Mouse (Mus musculus): ENCODE measurements around the gene Daam1. TPM values are rescaled to one million over a fixed set of nuclear protein-coding genes. Genes with fewer than 3 reads are reported as not detected.

Daam1 gene
- polyA plus RNA-seq, 1 experiment from 2014 or later = 19.7 TPM

DNA sequence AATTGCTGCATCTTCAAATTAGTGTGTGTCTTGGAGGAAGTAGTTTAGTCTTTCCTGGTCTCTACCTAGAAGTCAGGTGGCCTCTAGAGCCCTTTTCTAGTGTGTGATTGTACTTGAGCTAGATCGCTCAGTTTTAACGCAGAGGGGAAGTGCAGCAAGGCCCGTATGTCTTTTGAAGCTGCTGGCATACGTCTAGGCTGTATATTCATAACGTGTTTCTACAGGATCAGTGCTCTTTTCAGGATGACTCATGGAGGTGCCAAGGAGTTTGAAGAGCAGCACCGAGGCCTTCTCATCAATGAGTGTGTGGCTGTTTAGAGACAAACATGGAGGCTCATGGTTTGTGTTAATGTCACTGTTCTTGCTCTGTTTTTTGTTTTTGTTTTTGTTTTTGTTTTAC lies 39.8 kb downstream of the Daam1 start:
- Histone ChIP-seq H3K4me3 (no peak overlapping the region), H3K36me3 (no peaks in the 10 kb centered on the region), H3K9ac (no peak overlapping the region), H3K27me3 (no peaks in the 10 kb centered on the region), H3K4me1 (replicated peaks) (peaks cover 34% of the 10 kb centered on the region), H3K9me3 (no peaks in the 10 kb centered on the region), H3K27ac (replicated peaks) (no peak overlapping the region), H3K4me2 (no peak overlapping the region)
- WGBS = 88% methylated on average over 6 of the region's 6 CpGs
- no peak for ATAC-seq (ENCODE audit: low read depth)

DNA sequence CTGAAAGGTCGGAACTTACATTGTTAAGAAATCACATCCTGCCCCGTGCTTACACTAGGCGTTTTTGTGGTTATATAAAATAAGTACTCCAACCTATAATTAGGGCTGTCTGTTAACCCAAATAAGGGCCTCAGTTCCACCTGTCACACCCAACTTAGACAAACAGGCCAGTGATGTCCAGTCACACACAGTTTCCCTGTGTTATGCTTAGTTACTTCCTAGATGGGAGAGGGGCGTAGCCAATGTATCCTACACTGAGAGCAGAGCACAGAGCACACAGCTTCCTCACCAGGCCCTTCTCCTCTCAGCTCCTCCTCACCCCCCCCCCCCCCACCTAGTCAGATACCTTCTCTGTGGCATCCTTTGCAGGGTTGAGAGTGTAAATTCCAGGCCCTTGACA lies 41.5 kb downstream of the Daam1 start:
- Histone ChIP-seq H3K4me2 (no peak overlapping the region), H3K27me3 (no peaks in the 10 kb centered on the region), H3K27ac (replicated peaks) (no peak overlapping the region), H3K9me3 (no peaks in the 10 kb centered on the region), H3K4me1 (replicated peaks) (peaks cover 46% of the 10 kb centered on the region), H3K9ac (no peak overlapping the region), H3K36me3 (no peaks in the 10 kb centered on the region), H3K4me3 (no peak overlapping the region)
- no peak for ATAC-seq (ENCODE audit: low read depth)
- WGBS = 91% methylated on average over 4 of the region's 4 CpGs

DNA sequence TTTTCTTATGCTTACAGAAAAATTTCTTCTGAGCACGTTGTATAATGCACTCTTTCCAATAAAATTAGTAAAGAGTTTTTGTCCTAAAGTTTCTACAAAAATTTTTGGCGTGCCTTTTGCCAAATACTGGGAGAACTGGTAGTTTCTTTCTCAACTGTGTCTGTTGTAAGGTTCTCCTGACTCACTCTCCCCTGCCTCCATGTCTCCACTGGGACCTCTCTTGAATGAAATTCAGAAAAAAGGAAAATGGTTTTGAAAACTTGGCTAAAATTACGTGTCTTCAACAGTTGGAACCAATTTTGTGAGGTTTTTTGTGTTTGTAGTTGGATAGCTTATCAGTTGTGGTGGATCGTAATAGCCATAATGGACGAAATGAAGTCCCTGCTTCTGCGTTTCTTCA lies 43.7 kb downstream of the Daam1 start:
- Histone ChIP-seq H3K4me2 (no peak overlapping the region), H3K36me3 (no peaks in the 10 kb centered on the region), H3K9me3 (no peaks in the 10 kb centered on the region), H3K9ac (no peak overlapping the region), H3K4me3 (no peak overlapping the region), H3K27ac (replicated peaks) (no peak overlapping the region), H3K27me3 (no peaks in the 10 kb centered on the region), H3K4me1 (replicated peaks) (peaks cover 53% of the 10 kb centered on the region)
- WGBS = 94% methylated on average over 6 of the region's 6 CpGs
- ATAC-seq (ENCODE audit: low read depth) = no peak

DNA sequence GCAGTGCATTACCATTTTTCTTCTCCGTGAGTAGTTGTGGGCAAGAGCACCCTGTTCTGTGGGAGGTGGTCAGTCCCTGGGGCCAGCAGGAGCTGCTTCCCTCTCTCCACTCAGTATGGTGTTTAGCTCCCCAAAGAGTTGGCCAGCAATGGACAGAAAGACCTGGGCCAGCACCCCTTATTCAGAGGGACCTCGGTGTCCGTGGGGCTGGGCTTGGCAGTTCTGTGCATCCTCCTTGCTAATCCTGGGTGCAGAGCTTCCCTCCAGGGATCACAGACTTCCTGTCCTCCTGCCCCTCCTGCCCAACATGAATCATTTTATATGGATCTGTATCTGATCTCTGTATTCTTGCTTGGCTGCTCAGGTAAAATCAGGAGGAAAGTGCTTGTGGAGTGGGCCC lies 44.1 kb downstream of the Daam1 start:
- no peaks in the 10 kb centered on the region for H3K27me3 ChIP-seq
- H3K36me3 ChIP-seq = no peaks in the 10 kb centered on the region
- no peak overlapping the region for H3K4me3 ChIP-seq
- H3K9ac ChIP-seq = no peak overlapping the region
- H3K27ac ChIP-seq (replicated peaks) = no peak overlapping the region
- no peak overlapping the region for H3K4me2 ChIP-seq
- no peak for ATAC-seq (ENCODE audit: low read depth)
- peaks cover 53% of the 10 kb centered on the region for H3K4me1 ChIP-seq (replicated peaks)
- WGBS = 94% methylated on average over 3 of the region's 3 CpGs
- H3K9me3 ChIP-seq = no peaks in the 10 kb centered on the region

DNA sequence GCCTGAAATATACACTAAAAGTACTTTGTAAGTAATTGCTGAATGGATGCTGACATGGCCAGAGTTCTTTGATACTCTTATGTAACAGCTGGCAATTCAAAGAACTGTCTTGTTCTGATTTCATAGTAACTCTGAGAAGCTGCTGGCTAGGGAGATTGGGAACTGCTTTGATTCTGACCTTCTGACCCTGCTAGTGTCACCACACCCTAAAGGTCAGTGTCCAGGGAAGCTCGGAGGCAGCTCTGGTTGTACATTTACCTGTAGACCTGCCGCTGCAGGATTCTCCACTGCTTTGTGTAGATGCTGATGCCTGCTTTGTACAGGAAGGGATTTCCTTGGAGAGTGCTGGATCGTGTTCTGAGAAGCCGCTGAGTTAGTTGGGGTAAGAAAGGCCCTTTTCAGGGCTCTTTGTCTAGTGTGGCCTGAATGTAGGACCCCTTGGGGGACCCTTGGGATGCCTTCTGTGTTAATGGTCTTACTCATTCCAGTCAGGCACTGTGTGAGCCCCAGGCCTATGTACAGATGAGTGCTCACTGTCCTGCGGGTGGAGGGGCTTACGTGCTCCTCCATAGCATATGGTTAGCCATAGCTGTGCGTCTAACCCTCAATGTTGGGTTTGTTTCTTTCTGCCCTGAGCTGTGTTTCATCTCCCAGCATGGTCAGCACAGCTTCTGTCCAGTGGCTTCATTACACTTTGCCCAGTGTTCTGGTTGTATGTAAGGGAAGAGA lies 45.0 kb downstream of the Daam1 start:
- Histone ChIP-seq H3K9ac (no peak overlapping the region), H3K27ac (replicated peaks) (no peak overlapping the region), H3K4me1 (replicated peaks) (peaks cover 53% of the 10 kb centered on the region), H3K27me3 (no peaks in the 10 kb centered on the region), H3K36me3 (no peaks in the 10 kb centered on the region), H3K9me3 (no peaks in the 10 kb centered on the region), H3K4me3 (no peak overlapping the region), H3K4me2 (no peak overlapping the region)
- no peak for ATAC-seq (ENCODE audit: low read depth)
- WGBS = 56% methylated on average over 7 of the region's 7 CpGs

DNA sequence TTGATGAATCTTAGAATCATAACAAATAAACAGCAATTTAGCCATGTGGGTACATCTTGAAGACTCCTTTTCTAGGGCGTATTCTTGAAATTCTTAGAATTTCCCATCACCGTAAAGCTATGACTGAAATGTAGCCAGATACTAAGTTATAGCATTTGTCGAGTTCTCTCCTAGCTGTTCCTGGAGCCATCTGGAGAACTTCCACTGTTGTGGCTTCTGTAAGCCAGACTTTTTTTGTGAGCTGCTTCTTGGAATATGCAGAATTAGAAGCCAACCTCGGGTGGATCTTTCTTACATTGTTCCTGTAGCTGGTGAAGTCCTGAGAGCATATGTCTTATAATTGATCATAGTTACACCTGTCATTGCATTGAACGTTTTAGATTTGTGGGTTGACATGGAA lies 50.1 kb downstream of the Daam1 start:
- H3K4me3 ChIP-seq = no peak overlapping the region
- no peak overlapping the region for H3K27ac ChIP-seq (replicated peaks)
- peaks cover 48% of the 10 kb centered on the region for H3K4me1 ChIP-seq (replicated peaks)
- no peak for ATAC-seq (ENCODE audit: low read depth)
- no peaks in the 10 kb centered on the region for H3K27me3 ChIP-seq
- H3K4me2 ChIP-seq = no peak overlapping the region
- H3K9me3 ChIP-seq = no peaks in the 10 kb centered on the region
- 93% methylated on average over 5 of the region's 5 CpGs for WGBS
- no peak overlapping the region for H3K9ac ChIP-seq
- H3K36me3 ChIP-seq = no peaks in the 10 kb centered on the region

DNA sequence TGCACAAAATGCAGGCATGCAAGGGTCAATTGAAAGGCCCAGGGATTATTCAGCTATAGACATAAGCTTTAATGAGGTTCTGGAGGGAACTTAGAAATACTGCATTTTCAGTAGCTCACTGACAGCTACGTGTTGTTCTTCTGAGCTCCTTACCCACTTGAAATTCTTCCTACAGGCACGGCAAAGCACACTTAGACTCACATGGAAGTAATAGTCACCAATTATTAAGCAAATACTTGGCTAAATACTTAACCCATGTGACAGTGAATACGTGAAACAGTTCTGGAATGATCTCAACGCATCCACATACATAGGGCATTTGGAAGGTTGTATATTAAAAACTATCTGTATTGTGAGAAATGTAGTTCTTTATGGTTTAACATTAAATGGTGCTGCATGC lies 50.6 kb downstream of the Daam1 start:
- no peak for ATAC-seq (ENCODE audit: low read depth)
- H3K27me3 ChIP-seq = no peaks in the 10 kb centered on the region
- 90% methylated on average over 4 of the region's 4 CpGs for WGBS
- no peaks in the 10 kb centered on the region for H3K36me3 ChIP-seq
- H3K9ac ChIP-seq = no peak overlapping the region
- no peaks in the 10 kb centered on the region for H3K9me3 ChIP-seq
- no peak overlapping the region for H3K4me2 ChIP-seq
- no peak overlapping the region for H3K27ac ChIP-seq (replicated peaks)
- H3K4me3 ChIP-seq = no peak overlapping the region
- H3K4me1 ChIP-seq (replicated peaks) = peaks cover 48% of the 10 kb centered on the region

DNA sequence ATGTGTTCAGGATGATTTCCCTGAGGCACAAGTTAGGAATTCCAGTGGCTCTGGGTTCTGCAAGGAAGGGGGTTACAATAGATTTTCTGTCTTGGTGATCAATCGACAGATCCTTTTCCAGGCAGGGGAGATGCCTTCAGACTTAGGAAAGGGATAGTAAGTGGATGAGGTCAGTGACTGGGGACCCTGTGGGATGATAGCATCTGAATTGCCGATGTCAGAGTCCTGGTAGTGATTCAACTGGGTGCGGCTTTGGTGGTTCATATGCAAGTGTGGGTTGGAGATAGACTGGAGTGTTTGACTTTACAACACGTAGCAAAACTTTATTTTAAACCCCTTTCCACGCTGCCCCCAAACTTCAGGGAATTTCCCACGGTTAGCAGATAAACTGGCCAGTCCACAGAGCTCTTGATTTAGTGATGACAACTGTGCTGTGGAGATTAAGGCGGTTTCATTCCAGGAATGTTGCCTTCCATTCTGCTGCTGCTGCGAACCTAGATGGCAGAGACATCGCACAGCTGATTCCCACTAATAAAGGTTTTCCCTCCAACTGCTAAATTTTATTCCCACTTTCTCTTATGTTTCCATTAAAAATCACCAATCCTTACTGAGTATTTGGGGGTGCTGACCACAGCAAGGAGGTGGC lies 52.3 kb downstream of the Daam1 start:
- H3K4me2 ChIP-seq = no peak overlapping the region
- H3K4me3 ChIP-seq = no peak overlapping the region
- H3K27ac ChIP-seq (replicated peaks) = no peak overlapping the region
- H3K9me3 ChIP-seq = no peaks in the 10 kb centered on the region
- H3K4me1 ChIP-seq (replicated peaks) = peaks cover 41% of the 10 kb centered on the region
- no peaks in the 10 kb centered on the region for H3K36me3 ChIP-seq
- no peak for ATAC-seq (ENCODE audit: low read depth)
- no peak overlapping the region for H3K9ac ChIP-seq
- WGBS = 76% methylated on average over 9 of the region's 9 CpGs
- H3K27me3 ChIP-seq = no peaks in the 10 kb centered on the region

DNA sequence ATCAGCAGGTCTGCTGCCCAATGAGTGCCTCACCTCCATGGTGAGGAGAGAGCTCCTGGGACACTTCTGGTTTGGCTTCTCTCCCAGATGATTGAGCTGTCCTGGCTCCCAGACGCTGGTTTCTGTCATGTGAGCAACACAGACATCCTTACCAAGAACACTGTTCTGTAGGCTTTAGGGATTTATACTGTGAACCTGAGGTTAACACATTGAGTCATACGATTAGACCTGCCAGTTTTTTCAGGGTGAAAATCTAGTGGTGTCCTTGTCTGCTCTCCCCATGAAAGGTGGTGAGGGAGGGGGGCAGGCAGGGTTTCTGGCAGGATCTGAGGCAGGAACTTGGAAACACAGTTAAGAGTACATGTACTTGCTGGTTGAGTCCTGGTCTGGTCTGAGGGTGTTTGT lies 54.3 kb downstream of the Daam1 start:
- Histone ChIP-seq H3K4me1 (replicated peaks) (peaks cover 42% of the 10 kb centered on the region), H3K27ac (replicated peaks) (no peak overlapping the region), H3K9ac (no peak overlapping the region), H3K4me3 (no peak overlapping the region), H3K4me2 (no peak overlapping the region), H3K27me3 (no peaks in the 10 kb centered on the region), H3K9me3 (no peaks in the 10 kb centered on the region), H3K36me3 (no peaks in the 10 kb centered on the region)
- WGBS = 79% methylated on average over 2 of the region's 2 CpGs
- no peak for ATAC-seq (ENCODE audit: low read depth)

DNA sequence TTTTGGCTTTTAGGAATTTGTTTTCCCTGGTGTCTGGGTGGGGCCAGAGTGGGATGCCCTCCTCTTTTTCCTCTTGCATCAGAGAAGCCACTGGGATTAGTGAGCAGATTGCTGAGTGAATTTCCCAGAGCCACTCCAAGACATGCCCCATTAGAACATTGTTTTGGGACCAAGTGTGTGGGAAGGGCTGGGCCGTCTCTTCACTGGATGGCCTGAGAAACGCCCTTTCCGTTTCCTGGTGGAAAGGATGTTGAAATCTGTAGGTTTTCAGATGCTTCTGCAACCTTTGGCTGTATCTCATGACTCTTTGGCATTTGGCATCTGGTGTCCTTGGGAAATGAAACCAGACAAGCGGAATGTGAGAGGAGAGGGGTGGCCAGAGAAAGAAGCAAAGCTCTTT lies 54.8 kb downstream of the Daam1 start:
- peaks cover 43% of the 10 kb centered on the region for H3K4me1 ChIP-seq (replicated peaks)
- no peak for ATAC-seq (ENCODE audit: low read depth)
- no peak overlapping the region for H3K4me2 ChIP-seq
- no peak overlapping the region for H3K9ac ChIP-seq
- no peak overlapping the region for H3K4me3 ChIP-seq
- H3K27me3 ChIP-seq = no peaks in the 10 kb centered on the region
- H3K36me3 ChIP-seq = no peaks in the 10 kb centered on the region
- H3K9me3 ChIP-seq = no peaks in the 10 kb centered on the region
- WGBS = 91% methylated on average over 4 of the region's 4 CpGs
- no peak overlapping the region for H3K27ac ChIP-seq (replicated peaks)

DNA sequence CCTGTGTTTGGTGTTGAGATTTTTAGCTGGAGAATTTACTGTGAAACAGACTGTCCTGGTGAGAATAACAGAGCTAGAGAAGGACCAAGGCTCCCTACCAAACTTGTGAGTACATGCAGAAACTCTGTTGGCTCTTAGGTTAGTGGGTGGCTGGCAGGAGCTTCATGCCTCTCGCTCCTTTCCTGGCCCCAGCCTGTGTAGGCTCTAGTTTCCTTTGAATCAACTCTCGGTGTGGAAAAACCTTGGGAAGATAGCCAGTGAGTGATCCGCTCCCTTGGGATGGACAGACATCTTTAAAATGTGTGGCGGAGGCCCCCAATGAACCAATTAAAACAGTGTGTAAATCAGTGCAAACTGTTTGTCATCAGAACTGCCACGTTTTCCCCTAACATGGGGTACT lies 55.5 kb downstream of the Daam1 start:
- H3K27ac ChIP-seq (replicated peaks) = no peak overlapping the region
- H3K4me1 ChIP-seq (replicated peaks) = peaks cover 50% of the 10 kb centered on the region
- H3K36me3 ChIP-seq = no peaks in the 10 kb centered on the region
- no peaks in the 10 kb centered on the region for H3K27me3 ChIP-seq
- no peaks in the 10 kb centered on the region for H3K9me3 ChIP-seq
- no peak overlapping the region for H3K4me2 ChIP-seq
- no peak overlapping the region for H3K4me3 ChIP-seq
- no peak overlapping the region for H3K9ac ChIP-seq
- 56% methylated on average over 5 of the region's 5 CpGs for WGBS
- ATAC-seq (ENCODE audit: low read depth) = no peak

DNA sequence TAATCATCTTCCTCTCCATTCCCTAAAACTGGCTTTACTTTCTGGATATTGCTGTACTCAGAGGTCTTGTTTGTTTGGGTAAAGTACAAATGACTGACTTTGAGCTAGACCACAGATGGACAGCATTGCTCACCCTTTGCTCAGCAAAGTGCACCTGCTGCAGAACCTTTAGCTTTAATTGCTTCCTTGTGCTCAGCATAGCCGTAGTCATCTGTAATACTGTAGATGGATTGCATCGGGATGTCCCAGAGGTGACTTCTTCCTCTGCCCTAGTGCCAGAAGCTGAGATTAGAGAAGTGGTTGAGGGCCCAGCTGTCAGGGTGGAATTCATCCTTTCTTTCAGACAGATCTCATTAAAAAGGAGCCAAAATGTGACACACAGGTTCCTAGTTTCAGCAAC lies 56.1 kb downstream of the Daam1 start:
- no peak overlapping the region; the same call in 1 of the 2 replicates for H3K27ac ChIP-seq (replicated peaks)

DNA sequence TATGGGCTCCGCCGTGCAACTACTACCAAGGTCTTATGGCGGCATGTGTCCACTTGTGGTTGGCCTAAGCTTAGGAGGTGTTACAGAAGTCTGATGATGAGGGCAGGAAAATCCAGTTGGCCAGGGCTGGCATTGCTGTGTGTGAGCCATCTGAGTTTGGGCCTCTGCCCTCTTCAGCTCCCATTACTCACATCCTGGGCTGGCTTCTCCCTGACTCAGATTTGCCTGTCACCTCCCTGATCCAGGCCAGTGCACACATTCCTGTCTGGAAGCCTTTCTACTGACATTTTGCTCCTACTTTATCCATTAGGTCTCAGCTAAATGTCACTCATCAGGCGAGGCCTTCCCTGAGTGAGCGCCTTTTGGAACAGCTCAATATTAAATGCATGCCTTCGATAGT lies 57.5 kb downstream of the Daam1 start:
- Histone ChIP-seq H3K4me1 (replicated peaks) (peaks cover 59% of the 10 kb centered on the region), H3K4me2 (no peak overlapping the region), H3K9me3 (no peaks in the 10 kb centered on the region), H3K9ac (no peak overlapping the region), H3K27ac (replicated peaks) (no peak overlapping the region), H3K36me3 (no peaks in the 10 kb centered on the region), H3K4me3 (no peak overlapping the region), H3K27me3 (no peaks in the 10 kb centered on the region)
- ATAC-seq (ENCODE audit: low read depth) = no peak
- 91% methylated on average over 6 of the region's 6 CpGs for WGBS

More for the DNA sequence above, 56.1 kb downstream of the Daam1 start:
- 43% methylated on average over 2 of the region's 2 CpGs for WGBS
- H3K4me1 ChIP-seq (replicated peaks) = peaks cover 55% of the 10 kb centered on the region
- H3K36me3 ChIP-seq = no peaks in the 10 kb centered on the region
- no peak overlapping the region for H3K4me3 ChIP-seq
- H3K27me3 ChIP-seq = no peaks in the 10 kb centered on the region
- no peak for ATAC-seq (ENCODE audit: low read depth)
- H3K9ac ChIP-seq = no peak overlapping the region
- no peak overlapping the region for H3K4me2 ChIP-seq
- H3K9me3 ChIP-seq = no peaks in the 10 kb centered on the region
